Mouse (Mus musculus) heart, postnatal 0 days (tissue): ENCODE data around the gene Nle1. TPM values are rescaled to one million over a fixed set of nuclear protein-coding genes. Genes with fewer than 3 reads are reported as not detected.

ENCODE experiments used
- ATAC-seq: fragments of 200-750 bp; cut with Nextera tagmentation; 2 replicates; pipeline ENCODE4 v1.8.0; 2017; ENCODE audit warnings: low read depth, moderate number of reproducible peaks, moderate library complexity; ENCODE audit not compliant: insufficient read depth
- DNase-seq: peaks from one replicate; pipeline ENCODE4 v3.0.0-alpha.2; 2016; ENCODE audit warnings: low spot score
- H3K27ac ChIP-seq: fragments of 300-500 bp; sonication (generic); 2 replicates; pipeline ENCODE4 v1.5.1; 2014; ENCODE audit warnings: low read depth, mild to moderate bottlenecking
- H3K27me3 ChIP-seq: fragments of 300-500 bp; sonication (generic); 2 replicates; pipeline ENCODE4 v1.6.1; 2014; ENCODE audit warnings: low read length, mixed read lengths; ENCODE audit not compliant: control insufficient read depth, insufficient read depth
- H3K36me3 ChIP-seq: fragments of 300-500 bp; sonication (generic); replicated peaks from 2 replicates; pipeline ENCODE4 v1.6.1; 2014; ENCODE audit warnings: low read length, mixed read lengths; ENCODE audit not compliant: control insufficient read depth, insufficient read depth
- H3K4me1 ChIP-seq: fragments of 300-500 bp; sonication (generic); 2 replicates; pipeline ENCODE4 v1.6.1; 2014; ENCODE audit warnings: antibody characterized with exemption; ENCODE audit not compliant: control insufficient read depth, insufficient read depth
- H3K4me2 ChIP-seq: fragments of 300-500 bp; sonication (generic); 2 replicates; pipeline ENCODE4 v1.6.1; 2014; ENCODE audit warnings: low read depth, mild to moderate bottlenecking, low read length, moderate library complexity
- H3K4me3 ChIP-seq: fragments of 300-500 bp; sonication (generic); 2 replicates; pipeline ENCODE4 v1.5.1; 2014; ENCODE audit warnings: low read depth, low read length
- H3K9ac ChIP-seq: fragments of 300-500 bp; sonication (generic); replicated peaks from 2 replicates; pipeline ENCODE4 v1.6.1; 2014; ENCODE audit warnings: low read depth, low read length, mixed read lengths
- H3K9me3 ChIP-seq: fragments of 300-500 bp; sonication (generic); replicated peaks from 2 replicates; pipeline ENCODE4 v1.6.1; 2016; ENCODE audit warnings: low read length; ENCODE audit not compliant: control insufficient read depth
- CTCF ChIP-seq: IDR thresholded peaks from 2 replicates; pipeline ENCODE4 v1.5.1; 2016; ENCODE audit warnings: antibody characterized with exemption, control low read depth, low read depth
- EP300 ChIP-seq: IDR thresholded peaks from 2 replicates; pipeline ENCODE4 v1.6.1; 2016; ENCODE audit warnings: antibody characterized with exemption, low read depth
- WGBS: fragments of 180-500 bp; shearing (Covaris S2); extraction: QIAGEN DNeasy Blood & Tissue Kit; methylation state at CpG from one replicate; pipeline ENCODE4 v1.1.7; 2014; 5-methylcytosine and 5-hydroxymethylcytosine counted together
- polyA plus RNA-seq: library from polyadenylated mRNA; unstranded; fragments of >200 nt; fragmentation: Nextera tagmentation; extraction: Ambion mirVana; gene quantifications from 2 replicates; pipeline ENCODE4 v1.2.1, GENCODE M21; 2015
- total RNA-seq: library from RNA; depleted of rRNA; stranded (reverse); fragments of >200 nt; gene quantifications from 2 replicates; pipeline ENCODE4 v1.2.3, GENCODE M21; 2014; ENCODE audit warnings: low replicate concordance; rRNA removed

The Nle1 gene
- total and polyA plus RNA-seq, 2 experiments from 2014 or later: 9.4 to 28.1 TPM

DNA sequence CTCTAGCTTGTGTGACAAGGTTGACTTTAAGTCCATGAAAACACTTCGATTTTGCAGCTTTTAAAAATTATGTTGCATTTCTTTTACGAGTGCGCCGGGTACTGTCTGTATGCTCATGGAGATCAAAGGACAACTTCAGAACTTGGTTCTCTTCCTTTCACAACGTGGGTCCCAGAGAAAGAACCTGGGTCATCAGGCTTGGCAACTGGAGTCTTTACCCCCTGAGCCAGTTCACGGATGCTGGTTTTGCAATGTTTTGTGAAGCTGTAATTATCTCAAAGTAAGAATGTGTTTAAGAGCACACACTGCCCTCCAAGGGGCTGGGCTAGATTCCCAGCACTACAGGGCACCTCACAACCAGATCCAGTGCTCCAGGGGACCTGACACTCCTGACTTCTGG, 54.1 kb downstream of the Nle1 start:
- TF ChIP-seq CTCF: no peak
- no peak for TF ChIP-seq EP300
- Histone ChIP-seq H3K9ac (no peak overlapping the region), H3K27ac (no peak overlapping the region), H3K4me2 (no peak overlapping the region), H3K4me1 (no peaks in the 10 kb centered on the region), H3K36me3 (no peaks in the 10 kb centered on the region), H3K27me3 (no peaks in the 10 kb centered on the region), H3K4me3 (no peak overlapping the region), H3K9me3 (no peaks in the 10 kb centered on the region)
- DNase-seq (no peak), ATAC-seq (no peak)
- 84% methylated on average over 6 of the region's 6 CpGs for WGBS

DNA sequence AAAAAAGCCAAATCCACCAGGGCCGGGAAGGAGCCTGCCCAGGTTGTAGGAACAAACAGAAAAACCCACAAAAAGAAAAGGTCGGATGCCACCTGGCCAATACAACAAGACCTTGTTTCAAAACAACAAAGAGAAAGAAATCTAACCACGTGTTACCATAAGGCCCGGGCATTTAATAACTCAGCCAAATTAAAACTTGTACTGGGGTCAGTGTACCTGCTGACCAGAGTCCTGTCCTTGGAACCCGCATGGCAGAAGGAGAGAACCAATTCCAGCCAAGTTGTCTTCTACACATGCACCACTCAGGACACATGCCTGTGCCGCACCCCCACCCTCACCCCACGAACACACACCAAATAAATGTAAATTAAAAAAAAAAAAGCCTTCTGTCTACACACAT, 55.3 kb downstream of the Nle1 start:
- no peaks in the 10 kb centered on the region for H3K4me1 ChIP-seq
- H3K4me2 ChIP-seq: no peak overlapping the region
- TF ChIP-seq EP300 (no peak), CTCF (no peak)
- H3K9ac ChIP-seq: no peak overlapping the region
- H3K4me3 ChIP-seq: no peak overlapping the region
- 87% methylated on average over 7 of the region's 7 CpGs for WGBS
- H3K27ac ChIP-seq: no peak overlapping the region
- H3K36me3 ChIP-seq: no peaks in the 10 kb centered on the region
- ATAC-seq (no peak), DNase-seq (no peak)
- H3K9me3 ChIP-seq: no peaks in the 10 kb centered on the region
- H3K27me3 ChIP-seq: no peaks in the 10 kb centered on the region

DNA sequence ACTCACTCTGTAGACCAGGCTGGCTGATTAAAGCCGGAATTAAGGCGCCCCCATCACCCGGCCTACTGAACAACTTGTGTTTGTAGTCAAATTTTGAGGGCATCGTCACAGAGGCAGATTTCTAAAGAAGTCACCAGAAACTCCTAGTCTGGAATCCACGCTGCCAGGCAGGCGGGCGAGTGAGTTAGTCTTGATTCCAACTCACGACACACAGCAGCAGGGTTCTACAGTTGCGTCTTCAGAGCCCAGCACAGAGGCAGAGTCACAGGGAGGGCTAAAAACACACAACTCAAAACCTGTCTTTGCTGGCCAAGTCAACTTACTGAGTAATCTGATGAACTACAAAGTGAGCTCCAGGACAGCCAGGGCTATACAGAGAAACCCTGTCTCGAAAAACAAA, 55.7 kb downstream of the Nle1 start:
- no peaks in the 10 kb centered on the region for H3K27me3 ChIP-seq
- WGBS: 86% methylated on average over 10 of the region's 10 CpGs
- H3K4me3 ChIP-seq: no peak overlapping the region
- no peak for TF ChIP-seq EP300
- no peak for TF ChIP-seq CTCF
- H3K36me3 ChIP-seq: no peaks in the 10 kb centered on the region
- no peaks in the 10 kb centered on the region for H3K4me1 ChIP-seq
- H3K9me3 ChIP-seq: no peaks in the 10 kb centered on the region
- no peak overlapping the region for H3K4me2 ChIP-seq
- ATAC-seq: no peak
- H3K27ac ChIP-seq: no peak overlapping the region
- H3K9ac ChIP-seq: no peak overlapping the region
- DNase-seq: no peak

GRCm38 (mm10) chr11:82852115-82852514, 56.1 kb downstream of the Nle1 start:
- Histone ChIP-seq H3K36me3 (no peaks in the 10 kb centered on the region), H3K4me1 (no peaks in the 10 kb centered on the region), H3K27me3 (no peaks in the 10 kb centered on the region), H3K9ac (no peak overlapping the region), H3K4me2 (no peak overlapping the region), H3K9me3 (no peaks in the 10 kb centered on the region), H3K27ac (no peak overlapping the region), H3K4me3 (no peak overlapping the region)
- ATAC-seq (no peak), DNase-seq (no peak)
- TF ChIP-seq EP300: no peak
- no peak for TF ChIP-seq CTCF
- WGBS: 84% methylated on average over 11 of the region's 11 CpGs

Other genes with a start within 250 kb of the Nle1 start
- not detected in 2 replicates for gene Cct6b, start 144.1 kb downstream of the Nle1 start, total RNA-seq
- 0.25 and 0.32 TPM in 2 replicates for gene Cct6b, start 144.1 kb downstream of the Nle1 start, polyA plus RNA-seq
- gene Zfp830, start 144.1 kb downstream of the Nle1 start, total RNA-seq: 4.1 and 11.4 TPM in 2 replicates
- gene Zfp830, start 144.1 kb downstream of the Nle1 start, polyA plus RNA-seq: 21.7 and 23.9 TPM in 2 replicates
- gene Lig3, start 127.3 kb downstream of the Nle1 start, total RNA-seq: 24.7 and 34.8 TPM in 2 replicates
- 11.3 and 12.1 TPM in 2 replicates for gene Lig3, start 127.3 kb downstream of the Nle1 start, polyA plus RNA-seq
- gene Rffl, start 37.2 kb downstream of the Nle1 start, total RNA-seq: 3.8 and 4.8 TPM in 2 replicates
- gene Rffl, start 37.2 kb downstream of the Nle1 start, polyA plus RNA-seq: 2.3 and 2.4 TPM in 2 replicates
- gene Rad51d, start 17.8 kb downstream of the Nle1 start, total RNA-seq: 10.8 and 11.5 TPM in 2 replicates
- gene Rad51d, start 17.8 kb downstream of the Nle1 start, polyA plus RNA-seq: 9.9 and 11.8 TPM in 2 replicates
- not detected in 2 replicates for gene Fndc8, start 16.3 kb downstream of the Nle1 start, total RNA-seq
- 0.10 and 0.12 TPM in 2 replicates for gene Fndc8, start 16.3 kb downstream of the Nle1 start, polyA plus RNA-seq
- gene Unc45b, start 2.1 kb upstream of the Nle1 start, total RNA-seq: 200 and 239 TPM in 2 replicates
- 153 and 167 TPM in 2 replicates for gene Unc45b, start 2.1 kb upstream of the Nle1 start, polyA plus RNA-seq
- gene Slfn5, start 42.9 kb upstream of the Nle1 start, total RNA-seq: 21.5 and 29.0 TPM in 2 replicates
- 15.6 and 18.7 TPM in 2 replicates for gene Slfn5, start 42.9 kb upstream of the Nle1 start, polyA plus RNA-seq
- gene Slfn9, start 83.4 kb upstream of the Nle1 start, total RNA-seq: 3.1 and 7.6 TPM in 2 replicates
- 4.9 and 5.2 TPM in 2 replicates for gene Slfn9, start 83.4 kb upstream of the Nle1 start, polyA plus RNA-seq
- gene Slfn8, start 112.4 kb upstream of the Nle1 start, total RNA-seq: 0.61 and 2.5 TPM in 2 replicates
- 0.41 and 0.51 TPM in 2 replicates for gene Slfn8, start 112.4 kb upstream of the Nle1 start, polyA plus RNA-seq
- gene Slfn2, start 156.7 kb upstream of the Nle1 start, total RNA-seq: 3.7 and 5.2 TPM in 2 replicates
- 3.9 and 5.2 TPM in 2 replicates for gene Slfn2, start 156.7 kb upstream of the Nle1 start, polyA plus RNA-seq
- gene Slfn1, start 208.4 kb upstream of the Nle1 start, total RNA-seq: 0.31 TPM in 1 of 2 replicates, not detected in the other
- 0.18 and 0.33 TPM in 2 replicates for gene Slfn1, start 208.4 kb upstream of the Nle1 start, polyA plus RNA-seq